17 mouse cellular contexts compared by ENCODE assay signal in genomic region chrX:131402189-131402588, GRCm38 (mm10).
DNase-seq lines count a peak whose midpoint lies in the region; TF ChIP-seq lines count a peak whose summit lies in the region.
"Had no signal": no experiment of that assay in that cellular context is flagged by ENCODE, and none has a peak within 500 bp of the region (broad histone marks: within the 10 kb centered on the region; RNA-seq: fewer than 3 reads in every experiment).

No protein-coding gene starts in this region.

- H3K9me3 ChIP-seq in MEL (replicated peaks; ENCODE audit: insufficient read depth, low read length) = no peaks in the 10 kb centered on the region
- H3K9me3 ChIP-seq: G1E had no signal

- H3K4me3 ChIP-seq in MEL (ENCODE audit: control insufficient read depth in 1 of 2, insufficient read depth in 1 of 2, low read depth in 2 of 2, low read length in 2 of 2) = no peak overlapping the region

- H3K9ac ChIP-seq in MEL (ENCODE audit: control insufficient read depth, low read depth, low read length, poor library complexity, severe bottlenecking) = no peak overlapping the region

- H3K27ac ChIP-seq in MEL (ENCODE audit: control insufficient read depth, low read depth, low read length) = peak overlapping the region; percentile 75

- intact Hi-C loops in gastrocnemius, postnatal 14 days (cut with DNase I; ENCODE audit: low total_unique reads) = no loop called here

- no peaks in the 10 kb centered on the region for H3K27me3 ChIP-seq in MEL (ENCODE audit: control insufficient read depth in 1 of 2, insufficient read depth in 2 of 2, low read length in 2 of 2)
- H3K27me3 ChIP-seq: CH12.LX, Patski had no signal

- TF ChIP-seq RAD21 in MEL (IDR thresholded peaks at IDR 0.05; ENCODE audit: low read depth, low read length) = no peak; the same call in 1 of the 2 replicates

- H3K4me1 ChIP-seq in MEL (ENCODE audit: control insufficient read depth in 1 of 2, insufficient read depth in 2 of 2, low read length in 2 of 2) = peaks cover 5 to 6% of the 10 kb centered on the region in 2 experiments

- H3K79me2 ChIP-seq in MEL (ENCODE audit: control insufficient read depth, insufficient read depth, low read length, poor library complexity) = no peaks in the 10 kb centered on the region

- TF ChIP-seq CTCF in MEL (IDR thresholded peaks at IDR 0.05 in 2 of 3, conservative IDR thresholded peaks at IDR 0.05 in 1 of 3; ENCODE audit: control insufficient read depth in 1 of 3, insufficient read depth in 1 of 3, low read depth in 2 of 3, low read length in 3 of 3, poor library complexity in 1 of 3, severe bottlenecking in 1 of 3) = no peak

- TF ChIP-seq EP300 in MEL (IDR thresholded peaks at IDR 0.05; ENCODE audit: low read depth in 1 of 2, low read length in 2 of 2) = peak in 1 of 2 experiments; percentile 40; a peak in 2 of 4 replicates

- peaks cover 0 to 12% of the 10 kb centered on the region in 2 experiments; a peak in 2 of 4 replicates for H3K36me3 ChIP-seq in MEL (ENCODE audit: control insufficient read depth in 1 of 2, insufficient read depth in 2 of 2, low read length in 2 of 2)
- H3K36me3 ChIP-seq: G1E had no signal

- no peak for TF ChIP-seq POLR2A in MEL (IDR thresholded peaks at IDR 0.05; ENCODE audit: control insufficient read depth in 1 of 2, insufficient read depth in 1 of 2, low read depth in 1 of 2, low read length in 2 of 2, poor library complexity in 1 of 2)

- DNase-seq in MEL (ENCODE audit: low read depth, low spot score) = peak; percentile 37
- no peak for DNase-seq in gastrocnemius, postnatal 14 days
- DNase-seq: adrenal gland, adult 2 months; adrenal gland, adult 8-10 months; adrenal gland, postnatal 10 days; adrenal gland, postnatal 14 days; adrenal gland, postnatal 25 days; adrenal gland, postnatal 36 days; B cell, adult 2 months; cerebellum, adult 11 months; cerebellum, adult 11-12 months; cerebellum, adult 18-20 months; cerebellum, adult 2 months; cerebellum, adult 8-10 months had no signal

TF ChIP-seq in MEL, 35 proteins besides CTCF, POLR2A, EP300 and RAD21:
- TF ChIP-seq JUND (IDR thresholded peaks at IDR 0.05; ENCODE audit: low read depth, low read length) = peak; percentile 21; the same call in 1 of the 2 replicates
- TF ChIP-seq ZNF384 (IDR thresholded peaks at IDR 0.05; ENCODE audit: low read depth, low read length) = peak; percentile 92
- TF ChIP-seq BHLHE40 (IDR thresholded peaks at IDR 0.05; ENCODE audit: borderline replicate concordance, low read depth, low read length) = no peak
- TF ChIP-seq TAL1 (IDR thresholded peaks at IDR 0.05; ENCODE audit: low read length) = no peak
